Mouse (Mus musculus) kidney, adult 18-20 months (tissue): ENCODE measurements around the gene Rdh13.
A peak's percentile ranks its signal among the peaks of the same experiment; 100 is the strongest.

Source experiments
- DNase-seq: peaks from one replicate; pipeline ENCODE4 v3.0.0; 2021

Gene Rdh13

DNA sequence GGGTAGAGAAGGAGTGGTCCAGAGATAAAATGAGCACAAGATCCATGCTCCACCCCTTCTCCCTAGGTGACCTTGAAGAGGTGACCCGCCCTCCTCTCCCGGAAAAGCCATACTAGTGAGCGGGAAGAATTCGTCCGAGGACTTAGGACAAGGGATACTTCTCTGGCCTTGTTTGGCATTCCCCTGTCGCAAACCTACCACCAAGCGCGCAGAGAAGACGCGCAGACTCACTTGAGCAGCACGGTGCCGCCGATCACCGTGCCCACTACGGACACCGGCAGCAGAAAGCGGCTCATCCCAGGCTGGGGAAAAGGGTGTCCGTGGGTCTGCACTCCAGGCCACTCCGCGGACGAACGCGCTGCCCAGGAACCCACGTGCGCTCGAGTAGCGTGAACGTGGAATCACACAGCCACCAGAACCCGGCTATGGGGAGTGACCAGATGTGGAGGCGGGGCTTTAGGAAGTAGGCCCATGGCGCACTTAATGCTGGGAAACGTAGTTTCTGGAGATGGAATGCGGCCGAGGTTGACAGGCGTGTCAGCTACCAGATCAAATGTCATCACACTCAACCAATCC is at the start of gene Rdh13:
Gene Rdh13 (minus strand): TSS at position 434 of the 576 bp plus-strand sequence.
- DNase-seq, result peak; percentile 89

DNA sequence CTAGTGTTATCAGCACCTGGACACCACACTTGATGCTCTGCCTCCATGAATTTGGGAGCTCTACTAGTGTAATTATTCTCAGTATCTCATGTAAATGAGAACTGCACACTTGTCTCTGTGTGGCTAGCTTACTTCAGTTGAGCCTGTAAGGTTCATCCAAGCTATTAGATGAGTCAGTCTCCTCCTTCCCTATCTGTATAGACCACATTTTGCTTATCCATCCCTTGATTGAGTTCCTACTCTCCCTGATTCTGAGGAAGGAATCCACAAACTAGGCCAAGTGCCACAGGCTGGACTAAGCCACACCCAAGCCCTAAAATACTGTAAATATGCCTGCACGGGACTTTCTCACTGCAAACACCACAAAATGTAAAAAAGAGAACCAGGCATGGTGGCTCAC is 48.5 kb upstream of the Rdh13 start:
- no peak for DNase-seq

DNA sequence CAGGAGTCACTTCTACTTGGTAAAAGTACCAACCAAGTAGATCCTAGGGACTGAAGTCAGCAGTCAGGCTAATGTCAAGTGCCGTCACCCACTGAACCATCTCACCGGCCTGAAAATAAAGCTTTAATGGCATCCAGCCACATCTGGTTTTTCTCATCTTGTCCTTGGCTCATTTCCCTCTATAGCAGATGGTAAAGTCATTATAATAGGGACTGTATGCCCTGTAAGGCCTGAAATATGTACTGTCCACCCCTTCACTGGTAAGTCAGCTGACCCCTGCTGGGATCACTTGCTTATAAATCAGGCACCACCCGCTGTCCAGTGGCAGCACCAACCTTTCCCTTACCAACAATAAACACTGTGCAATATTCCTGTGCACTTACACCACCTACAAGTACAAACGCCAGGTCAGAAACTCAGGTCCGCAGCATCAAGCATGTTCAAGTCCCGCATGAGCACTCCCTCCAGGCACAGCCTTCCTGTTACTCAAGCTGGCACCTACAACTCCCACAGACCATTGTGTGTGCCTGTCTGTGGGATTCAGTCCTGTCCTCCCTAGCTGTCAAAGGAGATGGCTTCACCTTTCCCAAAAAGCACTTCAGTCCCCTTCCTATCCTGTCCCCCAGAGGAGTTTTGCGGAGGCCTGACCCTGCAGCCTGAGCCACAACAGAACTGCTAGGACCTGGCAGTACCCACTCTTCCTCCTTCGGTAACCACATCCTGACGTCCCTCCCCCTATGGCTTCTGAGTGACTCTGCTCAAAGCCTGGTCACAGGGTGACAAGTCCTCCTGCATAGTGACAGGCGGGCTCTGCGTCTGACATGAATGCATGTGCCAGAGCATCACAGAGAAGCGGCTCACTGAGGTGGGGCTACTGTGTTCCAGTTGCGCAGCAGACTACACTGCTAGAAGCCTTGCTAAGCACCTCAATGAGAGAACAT is 47.1 kb upstream of the Rdh13 start:
- no peak for DNase-seq

DNA sequence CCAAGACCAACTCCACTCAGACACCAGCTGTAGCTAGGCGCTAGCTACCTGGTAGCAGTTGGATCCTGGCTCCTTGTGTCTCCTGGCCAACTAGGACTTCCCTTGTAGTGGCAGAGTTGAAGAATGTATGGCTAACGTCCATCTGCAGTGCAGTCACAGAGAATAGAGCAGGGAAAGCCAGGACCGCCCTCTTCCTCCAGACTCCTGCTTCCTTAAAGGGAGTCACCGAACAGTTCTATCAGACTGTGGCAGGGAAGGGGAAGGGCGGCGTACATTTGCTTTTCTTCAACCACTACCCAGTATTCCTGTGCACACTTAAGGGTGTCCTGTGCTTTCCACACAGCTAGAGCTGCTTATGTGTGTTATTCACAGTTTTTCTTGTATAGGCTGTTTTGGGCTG is 45.9 kb upstream of the Rdh13 start:
- no peak for DNase-seq

DNA sequence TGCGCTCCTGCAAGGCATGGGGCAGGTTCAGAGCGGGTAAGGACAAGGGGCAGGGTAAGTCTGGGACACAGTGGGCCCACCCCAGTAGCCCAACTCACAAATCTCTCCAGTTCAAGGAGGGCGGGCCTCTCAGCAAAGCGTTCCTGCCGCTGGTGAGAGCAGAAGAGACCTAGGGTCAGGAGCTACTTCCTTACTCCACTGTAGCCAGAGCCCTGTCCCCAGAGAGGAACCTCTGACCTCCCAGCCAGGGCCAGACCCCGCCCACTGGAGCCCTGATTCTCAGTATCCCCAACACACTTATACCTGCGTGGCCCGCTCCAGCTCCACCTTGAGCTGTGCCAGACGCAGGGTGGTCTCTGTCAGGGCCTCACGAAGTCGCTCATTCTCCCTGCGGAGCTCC is 36.8 kb upstream of the Rdh13 start:
- no peak for DNase-seq

DNA sequence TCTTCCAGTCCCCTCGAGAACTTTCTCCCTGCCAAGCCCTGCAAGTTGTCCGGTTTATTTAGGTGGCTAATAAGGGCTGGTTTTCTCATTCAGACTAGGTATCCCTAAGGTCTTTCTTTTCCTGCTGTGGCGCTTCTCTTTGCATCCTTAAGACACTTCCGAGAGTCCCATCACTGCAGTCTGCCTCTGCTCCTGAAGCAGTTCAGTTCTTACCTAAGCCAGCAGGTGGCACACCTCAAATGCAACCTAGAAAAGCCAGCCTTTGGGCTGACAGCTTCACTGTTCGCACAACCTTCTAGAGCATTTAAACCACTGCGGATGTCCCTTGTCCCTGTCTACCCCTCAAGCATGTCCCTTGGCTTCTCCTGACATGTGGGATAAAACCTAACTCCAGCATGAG is 34.2 kb upstream of the Rdh13 start:
- DNase-seq, result peak; percentile 44

DNA sequence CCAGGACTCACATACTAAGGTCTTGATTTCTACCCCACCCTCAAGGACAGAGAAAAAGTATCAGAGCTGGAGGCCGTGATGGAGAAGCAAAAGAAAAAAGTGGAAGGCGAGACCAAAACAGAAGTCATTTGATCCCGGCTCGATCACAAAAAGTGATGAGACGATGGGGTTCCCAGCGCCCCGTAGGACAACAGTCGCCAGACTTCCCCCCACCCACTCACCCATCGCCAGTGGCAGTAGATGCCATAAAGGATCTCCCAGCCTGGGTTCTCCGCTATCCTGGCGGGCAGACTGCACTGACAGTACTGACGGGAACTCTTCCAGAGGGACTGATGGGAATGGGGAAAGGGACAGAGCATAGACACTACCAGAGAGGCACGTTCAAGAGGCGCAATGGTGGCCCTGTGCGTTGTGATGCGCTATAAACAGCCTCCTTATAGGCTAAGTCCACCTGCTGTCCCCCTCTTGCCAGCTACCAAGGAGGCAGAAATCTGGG is 33.4 kb upstream of the Rdh13 start:
- no peak for DNase-seq

DNA sequence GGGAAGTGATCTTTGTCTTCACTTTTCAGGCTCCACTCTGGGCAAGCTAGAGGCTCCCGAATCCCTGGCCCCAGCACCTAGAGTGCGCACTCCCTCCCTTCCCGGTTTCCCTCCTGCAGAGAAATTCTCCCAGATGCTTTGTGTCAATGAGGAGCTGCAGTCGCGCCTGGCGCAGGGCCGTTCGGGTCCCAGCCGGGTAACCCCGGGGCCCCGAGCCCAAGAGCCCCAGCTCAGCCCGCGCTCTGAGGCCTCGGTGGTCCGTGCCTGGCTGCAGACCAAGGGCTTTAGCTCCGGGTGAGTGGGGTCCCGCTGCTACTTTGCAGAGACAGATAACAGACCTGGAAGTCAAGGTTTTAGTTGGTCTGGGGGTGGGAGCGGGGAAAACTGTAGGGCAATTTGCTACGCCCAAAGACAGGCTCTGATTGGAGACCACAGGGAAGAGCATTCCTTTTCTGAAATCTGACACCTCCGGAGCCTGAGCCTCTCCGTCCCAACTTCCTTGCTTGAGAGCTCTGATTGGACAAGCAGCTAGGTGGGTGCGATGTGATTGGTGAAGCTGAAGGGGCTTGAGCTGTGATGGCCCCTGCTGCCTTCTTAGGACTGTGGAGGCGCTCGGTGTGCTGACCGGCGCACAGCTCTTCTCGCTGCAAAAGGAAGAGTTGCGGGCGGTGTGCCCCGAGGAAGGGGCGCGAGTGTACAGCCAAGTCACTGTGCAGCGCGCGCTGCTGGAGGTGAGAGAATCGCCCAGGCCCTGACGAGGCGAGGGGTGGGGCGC is 32.8 kb upstream of the Rdh13 start:
- DNase-seq, result peak; percentile 77

DNA sequence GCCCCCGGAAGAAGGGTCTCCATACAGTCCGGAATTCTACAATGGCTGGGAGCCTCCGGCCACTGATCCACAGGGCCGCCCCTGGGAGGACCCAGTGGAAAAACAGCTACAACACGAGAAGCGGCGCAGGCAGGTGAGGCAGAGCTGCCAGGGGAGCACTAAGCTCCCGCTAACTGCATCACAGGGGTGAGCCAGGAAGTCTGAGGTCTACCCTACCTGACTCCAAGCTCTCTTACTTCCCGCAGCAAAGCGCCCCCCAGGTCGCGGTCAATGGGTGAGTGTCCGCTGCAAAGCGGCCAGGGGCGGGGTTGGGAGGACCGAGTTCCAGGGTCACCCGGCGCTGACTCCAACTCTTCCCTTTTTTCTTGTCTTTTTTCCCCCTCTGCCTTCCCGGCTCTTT is 28.5 kb upstream of the Rdh13 start:
- DNase-seq, result no peak

DNA sequence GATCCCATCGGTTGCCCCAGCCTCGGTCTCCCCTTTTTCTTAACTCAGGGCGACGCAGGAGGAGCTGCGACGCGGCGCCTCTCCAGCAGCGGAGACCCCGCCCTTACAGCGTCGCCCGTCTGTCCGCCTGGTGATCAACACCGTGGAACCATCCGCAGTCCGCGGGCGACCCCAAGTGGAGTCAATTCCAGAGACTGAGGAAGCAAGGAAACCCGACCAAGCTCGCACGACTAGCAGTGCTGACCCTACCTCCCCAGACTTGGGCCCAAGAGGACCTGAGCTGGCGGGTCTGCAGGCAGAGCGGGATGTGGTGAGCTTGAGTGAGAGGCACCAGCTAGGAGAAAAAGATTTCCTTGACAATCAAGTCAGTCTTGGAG is 25.7 kb upstream of the Rdh13 start:
- DNase-seq, result peak; percentile 88

DNA sequence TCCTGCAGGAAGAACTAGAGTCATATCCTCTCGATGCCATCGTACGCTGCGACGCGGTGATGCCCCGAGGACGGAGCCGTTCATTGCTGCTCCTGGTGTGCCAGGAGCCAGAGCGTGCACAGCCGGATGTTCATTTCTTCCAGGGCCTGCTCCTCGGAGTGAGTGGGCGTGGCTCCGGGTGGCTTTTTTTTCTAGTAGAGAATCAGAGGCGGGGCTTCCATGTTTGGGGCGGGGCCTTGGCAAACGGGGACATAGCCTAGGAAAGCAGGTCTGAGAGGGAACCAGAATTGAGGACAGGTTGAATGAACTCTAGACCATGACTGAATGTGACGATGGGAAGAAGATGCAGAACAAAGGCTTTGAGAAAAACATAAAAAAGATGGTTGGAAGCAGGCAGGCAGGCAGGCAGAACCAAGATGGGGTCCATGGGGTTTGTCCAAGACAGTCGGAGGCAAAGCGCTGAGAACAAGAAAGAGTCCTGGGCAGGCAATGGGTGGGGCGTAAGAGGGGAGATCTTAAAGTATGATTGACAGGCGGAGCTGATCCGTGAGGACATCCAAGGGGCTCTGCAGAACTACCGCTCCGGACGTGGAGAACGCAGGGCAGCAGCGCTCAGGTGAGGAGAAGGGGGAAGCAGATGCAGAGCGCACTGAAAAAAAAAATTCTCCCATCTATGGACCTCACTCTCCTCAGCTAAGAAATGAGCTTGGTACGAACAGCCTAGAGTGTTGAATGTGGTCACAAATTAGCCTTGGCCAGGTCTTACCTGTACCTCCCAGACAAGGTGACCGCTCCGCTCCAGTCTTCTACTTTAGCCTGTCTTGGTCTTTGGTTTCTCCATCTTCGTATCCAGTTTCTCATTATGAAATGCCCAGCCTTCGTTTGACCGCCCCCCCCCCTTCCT is 25.1 kb upstream of the Rdh13 start:
- DNase-seq, result peak; percentile 79

DNA sequence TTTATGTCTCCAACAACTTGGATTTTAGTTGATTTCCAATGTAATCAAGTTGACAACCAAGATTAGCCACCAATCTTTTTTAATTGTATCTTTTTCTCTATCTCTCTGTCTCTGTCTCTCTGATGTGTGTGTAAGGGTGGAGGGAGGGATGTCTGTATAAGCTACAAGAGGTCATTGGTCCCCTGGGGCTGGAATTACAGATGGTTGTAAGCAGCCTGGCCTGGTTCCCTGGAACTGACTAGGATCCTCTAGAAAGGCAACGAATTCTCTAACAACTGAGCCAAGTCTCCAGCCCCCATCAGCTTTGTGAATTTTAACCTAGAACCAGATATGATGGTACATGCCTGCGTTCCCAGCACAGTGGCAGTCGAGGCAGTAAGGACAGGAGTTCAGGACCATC is 22.4 kb upstream of the Rdh13 start:
- no peak for DNase-seq

DNA sequence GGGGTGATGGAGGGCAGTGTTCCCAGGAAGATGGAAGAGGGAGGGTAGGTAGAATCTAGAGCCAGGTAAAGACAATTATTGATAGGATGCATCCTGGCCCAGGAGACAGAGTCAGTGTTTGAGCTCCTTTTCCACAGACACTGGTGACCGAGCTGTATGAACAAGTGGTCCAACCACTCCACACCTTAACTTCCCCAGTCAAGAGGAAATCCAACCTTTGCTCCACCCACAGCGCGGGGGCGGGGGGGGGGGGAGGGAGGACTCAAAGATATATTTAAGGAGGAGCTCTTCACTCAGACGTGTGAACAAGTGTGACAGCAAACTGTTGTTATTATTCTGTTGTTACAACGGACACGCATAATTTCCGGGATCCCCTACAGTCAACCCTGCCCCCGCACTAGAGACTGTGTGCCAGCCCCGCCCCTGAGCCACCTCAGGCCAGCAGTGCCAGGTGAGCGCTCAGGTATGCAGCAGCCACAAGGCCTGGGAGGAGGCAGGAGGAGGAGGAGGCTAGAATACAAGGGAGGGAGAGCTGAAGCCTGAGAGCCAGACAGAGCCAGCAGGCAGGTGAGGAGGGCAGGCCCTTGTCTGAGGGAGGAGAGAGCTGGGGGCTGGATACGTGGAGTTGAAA is 18.9 kb upstream of the Rdh13 start:
- DNase-seq, result peak; percentile 73

DNA sequence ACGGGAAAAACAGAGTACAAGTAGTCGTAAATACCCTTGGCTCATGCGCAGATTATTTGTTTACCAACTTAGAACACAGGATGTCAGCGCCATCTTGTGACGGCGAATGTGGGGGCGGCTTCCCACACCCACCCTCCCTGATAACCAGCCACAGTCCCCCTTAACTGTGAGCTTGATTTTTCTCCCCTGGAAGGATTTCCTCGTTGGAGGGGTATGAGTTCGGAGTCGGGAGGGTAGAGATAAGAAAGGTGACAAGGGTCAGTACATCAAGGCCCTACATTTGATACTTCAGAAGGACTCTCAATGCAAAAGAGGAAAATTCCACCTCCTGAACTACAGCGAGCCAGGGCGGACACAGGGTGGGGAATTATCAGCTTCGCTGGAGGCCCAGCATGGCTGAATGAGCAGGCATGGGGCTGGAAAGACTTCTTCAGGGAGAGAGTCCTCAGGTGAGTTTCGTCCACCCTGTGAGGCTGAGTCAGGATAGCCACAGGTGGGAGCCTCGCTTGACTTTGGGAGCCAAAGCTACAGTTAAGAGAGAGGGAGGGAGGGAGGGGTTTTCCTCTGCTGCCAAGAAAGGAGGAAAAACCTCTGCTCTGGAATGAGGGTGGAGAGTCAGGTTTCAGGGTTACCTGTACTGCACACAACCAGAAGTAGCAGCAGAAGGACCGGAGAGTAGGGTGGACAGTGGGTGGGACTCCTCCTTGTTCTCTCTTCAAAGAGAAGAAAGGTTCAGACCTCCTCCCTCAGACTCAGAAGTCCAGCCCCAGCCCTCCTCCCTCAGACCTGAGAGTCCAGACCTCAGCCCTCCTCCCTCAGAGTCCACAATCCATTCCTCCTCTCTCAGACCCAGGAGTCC is 15.4 kb upstream of the Rdh13 start, which contains the start of gene Eps8l1:
Gene Eps8l1 (plus strand): TSS at position 99 of the 859 bp plus-strand sequence.
- no peak for DNase-seq

DNA sequence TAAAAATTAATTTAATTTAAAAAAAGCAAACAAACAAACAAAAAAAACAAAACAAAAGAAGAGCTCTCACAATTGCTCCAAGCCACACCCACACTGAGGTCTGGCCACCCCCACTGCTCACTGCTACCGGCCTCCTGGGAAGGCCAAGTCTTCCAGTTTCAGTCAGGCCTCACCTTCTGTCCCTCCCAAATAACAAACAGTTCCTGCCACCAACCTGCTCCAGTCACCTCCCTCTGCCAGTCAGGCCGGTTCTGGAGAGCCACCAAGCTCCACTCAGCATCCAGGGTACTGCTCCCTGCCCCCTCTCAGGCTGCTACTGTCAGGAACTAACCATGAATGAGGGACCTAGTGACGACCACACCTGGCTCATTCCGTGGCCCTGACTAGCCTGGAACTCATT is 7.2 kb upstream of the Rdh13 start:
- DNase-seq, result peak; percentile 15

DNA sequence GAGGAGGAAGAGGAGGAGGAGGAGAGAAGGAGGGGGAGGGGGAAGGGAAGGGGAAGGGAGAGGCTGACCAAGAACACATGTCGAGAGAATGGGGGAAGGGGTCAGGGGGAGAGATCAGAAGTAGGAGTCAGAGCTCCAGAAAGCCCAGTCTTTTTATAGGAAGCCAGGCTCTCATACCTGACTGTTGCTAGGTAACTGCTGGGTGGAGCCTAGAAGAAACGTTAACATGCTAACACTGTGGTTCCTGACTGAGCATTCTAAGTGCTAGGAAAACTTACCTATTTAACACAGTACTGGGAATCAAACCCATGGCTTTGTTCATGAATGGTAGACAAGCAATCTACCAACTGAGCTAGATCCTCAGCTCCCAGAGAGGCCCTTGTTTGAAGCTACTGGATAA is 3.8 kb upstream of the Rdh13 start:
- no peak for DNase-seq

DNA sequence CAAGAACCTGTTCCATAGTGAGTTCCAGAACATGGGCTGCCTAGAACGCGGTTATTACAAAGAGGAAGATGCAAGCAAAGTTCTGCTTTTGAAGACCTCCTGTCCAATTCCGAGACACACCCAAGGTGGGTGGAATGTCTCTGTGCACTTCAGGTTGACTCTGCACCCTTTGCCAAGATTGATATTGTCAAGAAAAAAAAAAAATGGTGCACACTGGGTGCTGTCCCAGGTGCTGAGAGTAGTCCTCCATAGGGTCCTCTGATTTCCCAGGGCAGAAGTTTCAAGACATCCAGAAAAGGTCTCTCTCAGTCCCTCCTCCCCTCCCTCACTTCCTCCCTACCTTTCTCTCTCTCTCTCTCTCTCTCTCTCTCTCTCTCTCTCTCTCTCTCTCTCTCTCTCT is 3.0 kb upstream of the Rdh13 start:
- DNase-seq, result no peak

DNA sequence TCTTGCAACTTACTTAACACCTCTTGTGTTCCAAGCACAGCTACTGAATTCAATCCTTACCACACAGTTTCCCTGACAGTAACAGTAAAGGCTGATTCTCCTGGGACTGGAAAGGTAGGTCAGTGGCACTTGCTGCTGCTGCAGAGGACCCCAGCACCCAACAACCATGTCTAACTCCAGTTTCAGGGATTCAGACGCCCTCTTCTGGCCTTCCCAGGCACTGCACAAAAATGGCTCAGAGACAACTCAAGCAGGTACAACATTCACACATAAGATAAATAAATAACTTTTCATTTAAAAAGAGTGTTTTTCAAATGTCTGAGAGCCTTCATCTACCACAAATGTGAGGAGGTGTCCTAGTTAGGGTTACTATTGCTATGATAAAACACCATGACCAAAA is 1.7 kb upstream of the Rdh13 start:
- DNase-seq, result no peak

DNA sequence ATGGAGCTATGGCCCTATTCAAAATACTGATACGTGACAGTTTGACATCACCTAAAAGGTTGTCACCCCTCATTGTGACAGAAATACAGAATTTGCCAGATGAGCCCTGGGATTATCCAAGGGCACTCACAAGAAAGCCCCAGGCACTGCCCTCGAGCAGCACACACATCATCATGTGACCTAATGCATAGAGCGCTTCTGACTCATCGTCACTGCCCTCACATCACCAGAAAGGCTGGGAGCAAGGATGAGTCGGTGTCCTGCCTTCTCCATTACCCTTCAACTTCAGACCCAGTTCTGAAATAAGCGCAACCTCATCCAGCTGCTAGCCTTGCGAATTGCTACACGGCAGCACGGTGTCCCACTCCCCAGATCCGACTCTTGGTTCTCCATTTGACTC is 4.9 kb downstream of the Rdh13 start:
- DNase-seq, result no peak

DNA sequence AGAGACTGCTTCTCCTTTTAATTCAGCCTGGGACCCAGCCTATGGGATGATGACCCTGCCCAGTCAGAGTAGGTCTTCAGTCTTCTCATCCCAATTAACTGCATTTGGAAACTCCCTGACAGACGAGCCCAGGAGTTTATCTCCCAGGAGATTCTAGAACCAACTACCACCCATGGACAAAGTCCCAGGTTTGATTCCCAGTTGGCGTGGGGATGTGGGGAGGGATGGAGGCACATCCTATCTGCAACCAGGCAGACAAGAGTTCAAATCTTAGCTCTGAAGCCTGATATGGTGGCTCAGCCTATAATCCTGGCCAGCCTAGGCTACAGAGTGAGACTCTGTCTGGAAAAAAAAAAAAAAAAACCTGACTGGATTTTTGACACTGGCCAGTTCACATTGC is 7.7 kb downstream of the Rdh13 start:
- no peak for DNase-seq

DNA sequence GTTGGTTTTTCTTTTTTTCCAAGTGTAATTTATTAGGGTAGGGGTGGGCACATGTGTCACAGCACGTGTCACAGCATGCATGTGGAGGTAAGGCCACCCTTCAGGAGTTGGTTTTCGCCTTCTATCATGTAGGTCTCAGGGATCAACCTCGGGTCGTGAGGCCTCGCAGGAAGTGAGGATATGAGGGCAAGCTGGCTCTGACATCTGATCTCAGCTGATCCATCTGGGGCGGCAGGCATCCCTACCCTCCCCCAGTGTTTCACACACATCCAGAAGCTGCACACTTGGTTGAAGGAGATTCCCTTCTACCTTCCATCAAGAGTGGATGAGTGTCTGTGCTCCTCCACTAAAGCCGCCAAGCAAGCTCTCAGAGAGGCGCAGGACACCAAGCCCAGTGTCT is 13.4 kb downstream of the Rdh13 start:
- no peak for DNase-seq
